Mouse (Mus musculus) monocyte, adult 5-6 weeks (primary cell): ENCODE results near the gene Txndc2. TPM values are rescaled to one million over a fixed set of nuclear protein-coding genes. Genes with fewer than 3 reads are reported as not detected.

Experiments
- ATAC-seq: fragments of 153-309, 156-312 bp; replicated peaks from 2 replicates; pipeline ENCODE4 v1.8.0; 2017; ENCODE audit warnings: mild to moderate bottlenecking; ENCODE audit not compliant: low TSS enrichment, insufficient number of reproducible peaks, severe bottlenecking, poor library complexity, low FRiP score
- total RNA-seq: library from RNA; stranded (forward); fragments of 200-1000, 200-491, 200-594 nt; gene quantifications from 3 replicates; pipeline ENCODE4 v1.2.3, GENCODE M21; 2017

Gene Txndc2
- total RNA-seq: 0.21 to 0.39 TPM (median 0.38 TPM) in 3 replicates

DNA sequence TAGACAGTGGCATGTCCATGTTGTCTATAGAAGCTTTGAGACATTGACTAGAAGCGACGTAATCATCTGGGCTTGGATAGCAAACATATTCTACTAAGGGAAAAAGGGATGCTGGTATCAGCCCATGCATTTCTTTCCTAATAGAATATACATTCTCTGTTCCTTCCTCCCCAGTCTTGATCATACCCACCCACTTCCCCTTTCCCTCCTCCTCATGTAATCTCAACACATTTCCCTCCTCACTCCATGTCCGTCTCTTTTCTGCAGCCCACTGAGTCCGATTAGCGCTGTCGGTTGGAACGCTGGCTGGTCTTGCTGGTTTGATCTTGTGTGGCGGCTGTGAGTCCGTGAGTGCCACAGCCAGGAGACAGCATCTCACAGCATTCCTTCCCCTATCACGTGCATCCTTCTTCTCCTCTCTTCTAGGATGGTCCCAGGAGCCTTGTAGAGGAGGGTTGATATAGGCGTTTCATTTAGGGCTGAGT, at the start of gene Txndc2:
Gene Txndc2 (minus strand): TSS at position 435 of the 485 bp plus-strand sequence.
- ATAC-seq: 0 out of 2 replicates have a peak, but pooled peaks have one; percentile 34

DNA sequence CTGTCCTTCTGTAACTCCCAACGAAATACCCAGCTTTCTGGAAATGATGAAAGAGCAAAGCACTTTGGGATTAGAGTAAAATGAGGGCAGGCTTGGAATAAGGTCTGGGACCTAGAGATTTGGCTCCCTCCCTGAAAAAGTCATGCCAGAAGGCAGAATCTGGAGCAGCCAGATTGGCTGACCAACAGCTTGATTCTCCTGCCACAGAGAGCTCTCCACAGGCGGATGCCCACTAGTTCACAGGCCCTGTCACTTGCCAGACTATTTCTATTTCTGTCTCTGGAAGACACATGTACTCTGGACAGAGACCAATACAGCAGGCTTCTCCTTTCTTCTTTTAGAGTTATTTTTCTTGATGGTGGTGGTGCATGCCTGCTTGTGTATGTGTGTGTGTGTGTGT, 41.8 kb upstream of the Txndc2 start:
- no peak for ATAC-seq

GRCm38 (mm10) chr17:65683316-65683715, 41.3 kb upstream of the Txndc2 start:
- no peak for ATAC-seq

DNA sequence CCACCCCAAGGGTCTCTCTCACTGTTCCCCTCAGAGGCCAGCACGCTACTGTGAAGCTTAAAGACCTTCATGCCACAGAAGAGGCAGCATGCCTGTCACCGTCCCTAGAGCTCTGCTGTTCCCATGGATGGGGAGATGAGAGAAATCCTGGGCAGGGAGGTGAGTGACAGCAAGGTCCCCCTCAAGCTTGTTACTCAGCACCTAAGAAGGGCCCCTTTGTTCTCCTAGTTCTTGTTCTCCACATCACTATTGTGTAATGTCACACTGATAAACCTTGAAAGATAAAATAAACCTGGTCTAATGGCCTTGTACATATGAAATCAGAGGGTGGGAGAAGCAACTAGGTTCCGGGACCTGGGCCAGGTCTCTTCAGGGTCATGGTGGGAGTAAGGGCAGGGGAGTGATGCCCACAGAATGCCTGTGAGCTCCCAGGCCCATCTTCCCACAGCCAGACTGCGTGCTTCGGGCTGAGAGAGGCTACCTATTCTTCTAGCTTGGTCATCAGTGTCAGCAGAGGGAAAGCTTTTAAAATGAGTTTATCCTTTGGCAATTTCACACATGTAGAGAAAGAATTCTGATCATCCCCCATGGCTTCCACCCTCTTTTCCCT, 40.2 kb upstream of the Txndc2 start:
- no peak for ATAC-seq

GRCm38 (mm10) chr17:65681516-65681915, 39.5 kb upstream of the Txndc2 start:
- no peak for ATAC-seq

DNA sequence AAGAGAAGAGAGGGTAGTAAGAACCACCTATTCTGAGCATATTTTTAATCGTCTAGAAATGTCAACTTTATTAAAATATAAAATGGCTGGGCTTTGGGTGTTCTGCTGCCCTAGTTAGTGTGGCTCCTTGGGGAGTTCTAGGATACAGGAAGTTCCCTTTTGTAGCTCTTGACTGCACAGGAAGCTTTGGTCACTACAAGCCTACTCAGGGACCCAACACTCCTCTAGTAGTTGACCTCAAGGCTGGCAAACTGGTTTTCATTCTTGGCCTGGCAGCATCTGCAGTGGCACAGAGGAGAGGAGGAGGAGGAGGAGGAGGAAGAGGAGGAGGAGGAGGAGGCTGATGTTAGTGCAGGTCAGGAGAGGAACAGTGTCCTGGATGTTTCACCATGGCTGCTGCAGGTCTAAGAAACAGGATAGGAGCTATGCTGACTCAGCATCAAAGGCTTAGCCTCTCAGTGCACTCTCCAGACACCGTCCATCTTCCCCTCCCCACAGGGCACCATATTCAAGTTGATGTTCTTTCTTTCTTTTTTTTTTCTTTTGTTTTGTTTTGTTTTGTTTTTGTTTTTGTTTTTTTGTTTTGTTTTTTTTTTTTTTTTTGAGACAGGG, 38.9 kb upstream of the Txndc2 start:
- no peak for ATAC-seq

GRCm38 (mm10) chr17:65679806-65680446, 38.0 kb upstream of the Txndc2 start:
- ATAC-seq: no peak

DNA sequence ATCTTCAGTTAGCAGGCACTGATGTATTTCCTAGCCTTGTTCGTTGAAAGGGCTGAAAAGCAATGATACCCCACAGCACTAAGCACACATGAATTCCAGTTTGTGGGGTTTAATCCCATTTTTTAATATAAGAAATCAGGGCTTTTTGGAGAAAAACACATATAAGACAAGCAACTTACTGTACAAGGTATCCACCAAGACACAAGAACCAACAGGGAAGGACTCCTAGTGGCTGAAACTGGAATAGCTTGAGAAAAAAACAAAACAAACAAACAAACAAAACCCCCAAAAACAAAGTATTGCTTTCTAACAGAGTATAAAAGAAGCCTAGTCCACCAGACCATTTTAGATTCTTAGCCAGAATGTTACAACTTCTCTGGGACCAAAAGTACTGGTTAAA, 35.8 kb upstream of the Txndc2 start:
- ATAC-seq: no peak

- ATAC-seq: no peak
Measured at GRCm38 (mm10) chr17:65676536-65676935, 34.6 kb upstream of the Txndc2 start.

- ATAC-seq: no peak
Measured at GRCm38 (mm10) chr17:65675985-65676384, 34.0 kb upstream of the Txndc2 start.

- ATAC-seq: peak; percentile 82
Measured at GRCm38 (mm10) chr17:65674710-65675171, 32.8 kb upstream of the Txndc2 start.

GRCm38 (mm10) chr17:65672926-65673325, 31.0 kb upstream of the Txndc2 start:
- no peak for ATAC-seq

- ATAC-seq: no peak
Measured at GRCm38 (mm10) chr17:65669061-65669460, 27.1 kb upstream of the Txndc2 start.

DNA sequence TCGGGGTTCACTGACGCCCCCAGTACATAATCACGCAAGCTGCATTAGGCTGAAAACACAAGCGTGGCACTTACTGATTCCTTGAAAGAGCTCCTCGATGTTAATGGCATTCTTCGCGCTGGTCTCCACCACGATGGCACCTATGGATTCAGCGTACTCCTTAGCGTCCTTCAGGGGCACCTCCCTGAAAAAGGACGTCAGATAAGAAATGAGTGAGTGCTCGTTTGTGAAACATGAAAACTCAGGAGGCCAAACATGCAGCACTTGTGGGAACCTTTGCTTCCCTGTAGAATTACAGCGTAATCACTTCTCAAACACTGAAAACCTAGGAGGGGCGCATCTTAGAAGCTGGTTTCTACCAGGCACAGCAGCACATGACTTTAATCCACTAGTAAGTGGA, 25.8 kb upstream of the Txndc2 start:
- ATAC-seq: no peak

DNA sequence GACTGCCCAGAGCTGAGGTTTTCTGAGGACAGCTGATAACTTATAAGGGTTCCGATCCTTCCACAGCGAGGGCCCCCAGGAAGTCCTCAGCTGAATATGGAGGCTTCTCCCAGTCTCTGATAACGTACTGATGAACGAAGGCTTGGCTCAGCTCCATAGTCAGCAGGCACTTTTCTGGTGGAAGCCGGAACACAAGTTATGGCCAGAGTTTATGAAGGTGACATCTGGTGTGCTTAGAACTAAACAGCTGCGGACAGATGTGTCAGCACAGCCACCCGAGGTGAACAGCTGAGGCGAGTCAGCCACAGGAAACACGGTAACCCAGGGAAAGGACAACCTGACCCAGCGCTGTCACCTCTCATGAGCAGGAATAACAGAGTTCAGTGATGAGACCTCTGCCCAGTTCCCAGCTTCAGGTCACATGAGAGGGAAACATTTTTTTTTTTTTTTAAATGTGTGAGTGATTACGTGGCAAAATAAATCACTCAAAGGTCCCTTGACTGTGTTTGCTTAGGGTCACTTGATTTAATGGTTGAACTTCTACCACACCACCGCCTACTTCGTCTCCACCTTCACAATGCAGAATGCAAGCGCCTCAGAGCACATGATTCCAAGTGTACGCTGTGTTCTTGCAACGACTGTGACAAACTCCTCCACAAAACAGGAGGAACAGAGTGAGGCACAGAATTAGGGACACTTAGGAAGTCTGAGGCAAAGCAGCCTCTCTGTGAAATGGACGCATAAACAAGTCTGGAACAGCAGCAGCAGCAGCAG, 24.6 kb upstream of the Txndc2 start:
- no peak for ATAC-seq

DNA sequence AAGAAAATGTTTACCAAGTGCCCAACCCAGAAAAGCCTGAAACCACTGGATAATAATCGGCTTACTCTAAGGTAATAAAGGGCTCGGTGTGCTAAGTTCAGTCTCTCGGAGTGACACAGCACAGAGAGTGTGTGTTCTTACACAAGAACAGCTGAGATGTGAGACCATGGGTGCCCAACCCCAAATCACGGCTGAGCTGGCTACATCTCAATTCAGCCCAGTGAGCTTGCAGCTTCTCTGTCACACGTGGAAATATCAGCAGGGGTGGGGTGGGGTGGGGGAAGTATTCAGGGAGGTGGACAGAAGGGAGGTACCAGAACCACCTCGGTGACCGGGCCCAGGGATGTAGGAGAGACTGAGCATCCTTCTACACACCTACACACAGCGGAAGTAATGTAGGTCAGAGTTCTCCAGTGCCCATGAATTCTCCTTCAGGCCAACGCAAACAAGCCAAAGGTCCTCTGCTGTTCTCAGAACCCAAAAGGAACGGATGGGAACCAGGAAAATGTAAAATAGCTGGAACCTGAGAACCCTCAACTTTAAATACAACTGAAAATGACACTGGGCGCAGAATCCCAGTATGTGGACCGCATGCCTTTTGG, 23.9 kb upstream of the Txndc2 start:
- ATAC-seq: no peak

DNA sequence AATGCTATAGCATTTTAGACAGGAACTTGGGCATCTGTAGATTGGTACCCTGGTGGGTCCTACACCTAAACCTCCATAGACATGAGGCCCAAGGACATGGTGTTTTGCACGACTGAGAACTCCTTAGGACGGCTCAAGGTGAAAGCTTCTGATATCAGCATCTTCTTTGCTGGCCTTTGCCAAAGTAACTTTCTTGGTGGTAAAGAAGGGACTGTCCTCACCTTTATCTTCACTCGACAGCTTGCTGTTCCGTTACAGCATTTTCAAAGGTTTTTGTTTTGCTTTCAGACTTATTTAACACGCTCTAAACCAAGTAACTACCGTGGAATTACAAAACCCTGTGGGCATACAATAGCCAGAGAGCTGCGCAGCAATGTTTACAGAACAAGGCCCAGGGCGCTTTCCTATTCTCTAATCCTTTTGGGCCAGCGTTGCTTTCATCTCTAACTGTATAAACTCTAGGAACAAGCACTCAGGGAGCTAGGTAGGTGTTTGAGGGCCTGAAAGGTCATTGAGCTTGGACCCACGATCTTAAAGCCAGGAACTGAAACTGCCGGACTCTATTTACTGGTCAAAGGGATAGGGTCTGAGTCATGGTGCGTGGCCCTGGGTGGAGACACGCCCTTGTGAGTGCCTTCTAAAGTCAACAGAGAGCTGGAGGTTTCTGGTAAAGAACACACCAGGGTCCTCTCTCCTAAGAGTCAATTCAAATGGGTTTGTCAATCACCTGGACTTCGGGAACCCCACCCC, 21.5 kb upstream of the Txndc2 start:
- ATAC-seq: peak; percentile 76

GRCm38 (mm10) chr17:65662662-65663061, 20.7 kb upstream of the Txndc2 start:
- ATAC-seq: no peak
